Mouse (Mus musculus): Measurements from ENCODE around the gene Ascl2.

The Ascl2 gene

GRCm38 (mm10) chr7:142997403-142998150, 28.5 kb upstream of the Ascl2 start:
- DNase-seq, result no peak

GRCm38 (mm10) chr7:142996998-142997397, 27.9 kb upstream of the Ascl2 start:
- DNase-seq, result no peak

- DNase-seq, result no peak
Measured at GRCm38 (mm10) chr7:142995630-142996338, 26.7 kb upstream of the Ascl2 start.

GRCm38 (mm10) chr7:142995004-142995403, 25.9 kb upstream of the Ascl2 start:
- DNase-seq, result no peak

- no peak for DNase-seq
Measured at GRCm38 (mm10) chr7:142987718-142988117, 18.7 kb upstream of the Ascl2 start.

- no peak for DNase-seq
Measured at GRCm38 (mm10) chr7:142985146-142985545, 16.1 kb upstream of the Ascl2 start.

GRCm38 (mm10) chr7:142981908-142982307, 12.8 kb upstream of the Ascl2 start:
- DNase-seq, result no peak

- peak; percentile 61 for DNase-seq
Measured at GRCm38 (mm10) chr7:142967884-142968808, 918 bp downstream of the Ascl2 start.

- peak; percentile 56 for DNase-seq
Measured at GRCm38 (mm10) chr7:142967414-142967883, 1.6 kb downstream of the Ascl2 start.

GRCm38 (mm10) chr7:142959752-142960151, 9.3 kb downstream of the Ascl2 start:
- no peak for DNase-seq

- no peak for DNase-seq
Measured at GRCm38 (mm10) chr7:142958817-142959216, 10.2 kb downstream of the Ascl2 start.

GRCm38 (mm10) chr7:142956018-142956417, 13.0 kb downstream of the Ascl2 start:
- DNase-seq, result peak; percentile 16

GRCm38 (mm10) chr7:142949568-142949967, 19.5 kb downstream of the Ascl2 start:
- DNase-seq, result no peak

GRCm38 (mm10) chr7:142937631-142938030, 31.4 kb downstream of the Ascl2 start:
- no peak for DNase-seq

GRCm38 (mm10) chr7:142935708-142936107, 33.4 kb downstream of the Ascl2 start:
- DNase-seq, result no peak

- DNase-seq, result no peak
Measured at GRCm38 (mm10) chr7:142932469-142932868, 36.6 kb downstream of the Ascl2 start.

GRCm38 (mm10) chr7:142931028-142931427, 38.0 kb downstream of the Ascl2 start, which contains the start of gene Th:
Th (minus strand) TSS chr7:142931128.
- no peak for DNase-seq

- DNase-seq, result no peak
Measured at GRCm38 (mm10) chr7:142929516-142929915, 39.5 kb downstream of the Ascl2 start.

- DNase-seq, result no peak
Measured at GRCm38 (mm10) chr7:142927293-142927692, 41.8 kb downstream of the Ascl2 start.

- peak; percentile 79 for DNase-seq
Measured at GRCm38 (mm10) chr7:142918641-142919628, 50.1 kb downstream of the Ascl2 start.

GRCm38 (mm10) chr7:142917659-142918058, 51.4 kb downstream of the Ascl2 start:
- DNase-seq, result peak; percentile 35
